Mouse (Mus musculus): Measurements from ENCODE around the gene Mitd1. TPM values are rescaled to one million over a fixed set of nuclear protein-coding genes. Genes with fewer than 3 reads are reported as not detected.

Gene Mitd1
- total RNA-seq (2023; ENCODE audit: inconsistent age): 19.3 to 22.9 TPM (median 22.4 TPM) in 4 replicates

GRCm38 (mm10) chr1:37890025-37890652 is at the start of gene Mitd1, which contains the start of gene Mrpl30:
TSS of gene Mitd1 (minus strand) at chr1:37890411.
TSS of gene Mrpl30 (plus strand) at chr1:37890477.

GRCm38 (mm10) chr1:37916393-37916792 is 26.2 kb upstream of the Mitd1 start, which contains the start of gene Lyg2:
TSS of gene Lyg2 (minus strand) at chr1:37916493.

GRCm38 (mm10) chr1:37871704-37872103 is 18.5 kb downstream of the Mitd1 start, which contains the start of gene Lipt1:
TSS of gene Lipt1 (plus strand) at chr1:37871738.

GRCm38 (mm10) chr1:37866286-37866685 is 23.9 kb downstream of the Mitd1 start, which contains the start of gene Tsga10:
TSS of gene Tsga10 (minus strand) at chr1:37866429.

Other genes starting within 250 kb of the Mitd1 start
- gene 2010300C02Rik, start 170.3 kb downstream of the Mitd1 start, total RNA-seq (2023; ENCODE audit: inconsistent age): 0.39 TPM in 1 of 4 replicates, not detected in the others
- gene Tsga10, start 24.0 kb downstream of the Mitd1 start, total RNA-seq (2023; ENCODE audit: inconsistent age): 6.7 to 8.7 TPM (median 7.5 TPM) in 4 replicates
- 1.1 to 3.3 TPM (median 2.5 TPM) in 4 replicates for gene Lipt1, start 18.7 kb downstream of the Mitd1 start, total RNA-seq (2023; ENCODE audit: inconsistent age)
- 105 to 128 TPM (median 117 TPM) in 4 replicates for gene Mrpl30, start 66 bp upstream of the Mitd1 start, total RNA-seq (2023; ENCODE audit: inconsistent age)
- not detected in 4 replicates for gene Lyg2, start 26.1 kb upstream of the Mitd1 start, total RNA-seq (2023; ENCODE audit: inconsistent age)
- gene Lyg1, start 67.3 kb upstream of the Mitd1 start, total RNA-seq (2023; ENCODE audit: inconsistent age): not detected in 4 replicates
- 68.2 to 75.4 TPM (median 71.9 TPM) in 4 replicates for gene Txndc9, start 107.5 kb upstream of the Mitd1 start, total RNA-seq (2023; ENCODE audit: inconsistent age)
- 44.1 to 52.7 TPM (median 46.7 TPM) in 4 replicates for gene Eif5b, start 107.6 kb upstream of the Mitd1 start, total RNA-seq (2023; ENCODE audit: inconsistent age)
- gene Rev1, start 239.4 kb upstream of the Mitd1 start, total RNA-seq (2023; ENCODE audit: inconsistent age): 35.9 to 44.9 TPM (median 42.0 TPM) in 4 replicates